Mouse (Mus musculus) kidney, postnatal 4 days (tissue): ENCODE results near the gene Per1.
"Not testable (repeated sequence)": the region's sequence is repeated elsewhere in the genome, so short reads cannot be mapped to it uniquely, and the experiment has no call there.

Experiments
- DNase-seq, 2 experiments: peaks; one replicate each; pipeline ENCODE4 v3.0.0; 2021; ENCODE audit warnings: mixed read lengths in 2 of 2

Gene Per1

DNA sequence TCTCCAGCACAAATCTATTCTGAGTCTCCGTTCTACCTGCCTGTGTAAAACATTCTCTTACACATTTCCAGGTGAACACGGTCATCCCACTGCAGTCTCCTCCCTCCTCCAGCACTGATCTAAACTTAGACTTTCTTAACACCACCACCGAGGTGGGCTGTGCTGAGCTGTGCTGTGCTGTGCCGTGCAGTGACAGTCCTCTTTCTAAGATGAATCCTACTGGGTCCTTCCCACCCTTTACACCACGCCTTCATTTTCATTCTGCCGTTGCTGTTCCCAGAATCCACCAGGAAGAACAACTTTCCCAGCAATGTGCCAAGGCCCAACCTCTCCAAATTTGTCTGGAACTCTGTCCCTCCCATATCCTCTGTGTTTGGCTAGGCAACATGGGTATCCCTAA is 8.6 kb upstream of the Per1 start:
- no peak for DNase-seq

DNA sequence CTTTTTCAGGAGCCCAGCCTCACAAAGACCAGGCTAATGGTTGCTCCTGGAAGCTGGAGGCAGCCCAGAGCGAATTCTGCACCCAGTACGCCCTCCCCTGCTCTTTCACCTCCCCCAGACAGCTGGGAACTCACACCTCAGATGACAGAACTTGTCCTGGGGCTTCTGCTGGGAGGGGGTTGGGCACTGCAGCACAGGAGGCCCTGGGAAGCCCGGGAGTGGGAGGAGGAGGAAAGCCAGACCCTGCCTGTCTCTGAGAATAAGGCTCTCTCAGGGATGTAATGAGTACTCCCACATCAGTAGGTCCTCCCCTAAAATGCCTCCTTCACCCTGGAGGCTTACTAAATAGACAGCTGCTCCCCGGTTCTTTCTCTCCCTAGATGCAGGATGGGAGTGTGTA is 7.9 kb upstream of the Per1 start:
- peak; percentile 73 to 84 for DNase-seq

DNA sequence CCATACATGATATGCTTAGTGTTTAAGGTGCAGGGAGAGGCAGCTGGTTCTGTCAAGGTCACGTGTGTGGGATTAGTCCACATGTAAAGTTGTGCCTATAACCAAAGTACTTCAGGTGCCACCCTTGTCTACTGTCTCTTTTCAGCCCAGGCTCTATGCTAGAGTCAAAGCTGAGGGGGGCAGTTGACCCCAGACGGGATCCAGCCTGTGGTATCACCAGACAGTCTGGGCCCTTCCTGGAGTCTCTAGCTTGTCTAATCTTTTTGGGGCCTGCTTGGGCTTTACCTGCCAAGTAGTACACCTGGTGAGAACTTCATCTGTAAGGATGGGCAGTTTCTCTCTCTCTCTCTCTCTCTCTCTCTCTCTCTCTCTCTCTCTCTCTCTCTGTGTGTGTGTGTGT is 7.4 kb upstream of the Per1 start:
- no peak for DNase-seq

DNA sequence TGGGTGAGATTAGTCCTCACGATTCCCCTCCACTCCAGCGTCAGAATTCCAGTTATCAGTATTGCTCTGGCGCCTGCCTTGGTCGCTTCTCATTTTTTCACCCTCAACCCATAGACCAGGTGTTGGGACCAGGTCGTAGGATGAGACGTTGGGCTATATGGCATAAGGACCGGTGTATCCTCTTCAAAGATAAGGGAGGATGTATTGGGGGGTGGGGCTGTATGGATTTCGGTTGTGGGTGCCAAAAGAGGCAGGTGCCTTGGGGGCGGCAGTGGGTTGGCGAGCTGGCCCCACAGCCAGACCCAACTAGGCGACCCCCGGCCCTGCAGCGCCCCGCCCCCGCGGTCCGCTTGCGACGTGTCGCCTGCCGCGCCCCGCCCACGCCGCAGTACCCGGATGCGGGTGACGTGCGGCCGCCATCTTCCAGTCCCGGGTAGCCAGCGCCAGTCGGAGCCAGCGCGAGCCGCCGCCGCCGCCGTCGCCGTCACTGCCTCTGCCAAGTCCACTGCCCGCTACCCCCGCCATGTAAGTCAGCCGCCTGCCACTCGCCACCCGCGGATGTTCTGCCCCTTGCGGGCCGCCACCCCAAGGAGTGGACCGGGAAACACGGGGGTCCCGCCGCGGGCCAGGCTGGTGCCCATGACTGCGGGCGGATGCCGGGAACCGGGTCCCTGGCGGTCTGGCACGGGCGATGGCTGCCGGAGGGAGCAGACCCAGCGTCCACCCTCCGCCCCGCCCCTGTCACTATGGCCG is 6.7 kb upstream of the Per1 start, which contains the start of gene Vamp2:
Gene Vamp2, plus strand, starts transcription at position 388 of the 753 bp plus-strand sequence.
- DNase-seq: peak; percentile 94 to 96

DNA sequence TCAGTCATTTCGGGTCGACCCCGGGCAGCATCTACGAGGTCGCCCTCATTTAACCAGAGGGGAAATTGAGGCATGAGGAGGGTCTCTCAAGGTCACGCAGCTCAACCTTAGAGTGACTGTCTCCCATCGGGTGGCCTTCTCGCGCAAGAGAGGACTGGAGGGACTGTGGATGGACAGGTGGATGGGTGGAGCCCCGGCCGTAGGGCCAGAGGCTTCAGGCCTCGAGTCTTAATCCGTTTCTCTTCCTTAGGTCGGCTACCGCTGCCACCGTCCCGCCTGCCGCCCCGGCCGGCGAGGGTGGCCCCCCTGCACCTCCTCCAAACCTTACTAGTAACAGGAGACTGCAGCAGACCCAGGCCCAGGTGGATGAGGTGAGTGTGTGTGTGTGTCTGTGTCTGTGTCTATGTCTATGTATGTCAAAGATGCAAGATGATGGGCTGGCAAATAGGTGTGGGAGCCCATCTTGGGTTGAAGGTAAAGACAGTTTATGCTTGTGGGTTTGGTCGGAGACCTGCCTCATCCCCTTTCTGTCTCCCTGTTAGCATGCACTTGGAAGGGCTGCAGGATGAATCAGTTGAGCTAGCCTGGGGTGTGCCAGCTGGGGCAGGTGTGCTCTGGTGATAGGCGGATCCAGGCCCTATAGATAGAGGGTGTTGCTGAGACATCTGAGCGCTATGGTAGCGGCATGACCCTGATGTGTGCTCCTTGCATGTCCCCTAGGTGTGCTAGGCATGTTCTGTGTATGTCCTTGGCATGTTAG is 6.0 kb upstream of the Per1 start:
- DNase-seq: no peak

DNA sequence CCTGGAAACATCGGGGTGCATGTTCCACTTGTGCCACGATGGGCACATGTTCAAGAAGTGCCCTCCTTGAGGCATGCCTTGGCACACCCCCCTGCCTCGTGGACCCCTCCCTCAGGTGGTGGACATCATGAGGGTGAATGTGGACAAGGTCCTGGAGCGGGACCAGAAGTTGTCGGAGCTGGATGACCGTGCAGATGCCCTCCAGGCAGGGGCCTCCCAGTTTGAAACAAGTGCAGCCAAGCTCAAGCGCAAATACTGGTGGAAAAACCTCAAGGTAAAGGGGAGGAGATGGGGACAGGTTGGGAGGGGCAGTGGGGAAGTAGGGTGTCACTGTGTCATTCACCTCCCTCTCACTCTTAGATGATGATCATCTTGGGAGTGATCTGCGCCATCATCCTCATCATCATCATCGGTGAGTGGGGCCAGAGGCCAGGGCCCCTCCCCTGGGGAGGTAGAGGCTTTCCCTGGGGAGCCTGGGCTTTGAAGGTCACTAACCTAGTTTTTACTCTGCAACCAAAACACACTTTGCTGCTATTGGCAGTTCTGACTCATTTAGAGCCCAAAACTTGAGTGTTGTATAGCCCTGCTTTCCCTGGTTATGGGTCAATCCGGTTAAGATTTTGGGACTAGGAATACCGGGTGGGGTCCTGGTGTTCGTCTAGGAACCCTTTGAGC is 5.3 kb upstream of the Per1 start:
- no peak for DNase-seq

DNA sequence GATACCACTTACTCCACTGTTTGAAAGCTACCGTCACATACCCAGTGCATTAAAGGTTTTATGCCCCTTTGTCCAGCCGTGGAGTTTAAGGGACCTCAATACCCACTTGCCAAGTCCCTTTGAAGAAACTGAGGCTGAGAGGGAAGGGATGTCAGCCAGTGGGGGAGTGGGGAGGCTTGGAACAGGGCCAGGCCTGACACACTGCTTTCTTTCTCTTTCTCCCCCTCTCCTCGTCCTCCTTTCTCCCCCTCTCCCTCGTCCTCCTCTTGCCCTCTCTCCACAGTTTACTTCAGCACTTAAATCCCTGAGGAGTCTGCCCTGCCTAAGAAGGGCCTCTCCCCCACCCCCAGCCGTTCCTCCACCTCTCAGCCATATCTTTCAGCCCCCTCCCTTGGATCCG is 4.7 kb upstream of the Per1 start:
- no peak for DNase-seq

DNA sequence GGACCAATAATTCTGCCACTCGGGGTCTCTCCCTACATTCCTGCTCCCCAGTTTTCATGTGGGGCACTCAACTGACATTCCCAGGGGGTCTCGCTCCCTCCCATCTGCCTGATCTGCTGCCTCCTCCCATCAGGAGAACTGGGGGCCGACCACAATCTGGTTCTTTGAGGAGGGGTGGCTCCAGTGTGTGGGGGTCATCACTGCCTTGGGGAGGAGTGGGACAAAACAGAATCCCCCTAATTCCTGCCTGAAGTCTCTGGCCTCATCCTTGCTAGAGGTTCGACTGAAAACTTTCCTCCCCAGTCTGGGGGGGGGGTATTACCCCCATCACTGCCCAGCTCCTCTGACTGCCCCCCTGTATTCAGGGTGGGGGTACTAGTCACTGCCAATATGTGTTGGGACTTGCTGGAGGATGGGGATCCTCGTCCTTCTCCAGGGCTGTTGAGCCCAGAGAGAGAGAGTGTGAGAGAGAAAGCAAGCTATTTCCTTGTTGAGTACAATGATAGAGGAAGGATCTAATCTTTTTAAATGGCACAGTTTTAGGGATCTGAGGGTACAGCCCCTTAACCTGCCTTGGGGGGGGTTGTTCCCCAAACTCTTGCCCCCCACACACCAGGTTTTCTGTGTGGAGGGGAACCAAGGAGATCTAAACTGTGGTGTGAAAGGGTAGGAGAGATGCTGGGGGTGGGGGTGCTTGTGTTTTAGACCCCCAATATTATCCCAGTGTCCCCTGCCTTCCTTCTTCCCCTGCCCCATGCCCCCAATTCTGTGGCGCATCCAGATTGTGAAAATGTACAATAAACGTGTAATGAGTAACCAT is 3.2 kb upstream of the Per1 start:
- DNase-seq: no peak

DNA sequence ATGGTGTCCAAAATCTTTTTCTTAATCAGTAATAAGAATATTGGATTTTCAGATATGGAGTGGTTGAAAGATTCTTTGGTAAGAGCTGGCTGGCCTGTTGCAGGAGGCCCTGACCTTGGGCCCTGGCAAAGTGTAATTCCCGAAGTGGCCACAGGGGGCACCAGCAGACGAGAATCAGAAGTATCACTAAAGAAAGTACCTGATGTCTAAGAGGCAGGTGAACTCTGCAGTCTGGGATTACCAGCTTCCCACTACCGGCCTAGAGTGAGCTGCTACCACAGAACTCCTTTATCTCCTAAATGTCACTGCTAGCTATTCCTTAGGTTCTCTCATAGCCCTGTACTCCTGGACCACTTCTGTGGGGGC is 2.6 kb upstream of the Per1 start:
- DNase-seq: peak; percentile 93 to 94

DNA sequence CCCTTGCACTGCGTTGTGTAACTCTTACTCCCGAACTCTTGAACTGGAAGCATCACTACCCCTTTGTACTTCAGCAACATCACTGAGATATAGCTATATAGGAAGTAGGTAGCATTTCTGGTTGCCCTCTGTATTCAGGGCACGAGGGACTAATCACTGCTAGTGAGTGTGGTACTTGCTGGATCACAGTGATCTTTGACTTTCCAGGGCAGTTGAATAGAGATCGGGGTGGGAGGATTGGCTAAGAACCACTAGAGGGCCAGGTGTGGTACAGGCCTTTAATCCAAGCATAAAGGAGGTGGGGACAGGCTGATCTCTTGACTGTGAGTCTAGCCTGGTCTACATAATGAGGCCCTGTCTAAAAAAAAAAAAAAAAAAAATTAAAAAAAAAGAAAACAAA is 2.1 kb upstream of the Per1 start:
- DNase-seq: no peak

DNA sequence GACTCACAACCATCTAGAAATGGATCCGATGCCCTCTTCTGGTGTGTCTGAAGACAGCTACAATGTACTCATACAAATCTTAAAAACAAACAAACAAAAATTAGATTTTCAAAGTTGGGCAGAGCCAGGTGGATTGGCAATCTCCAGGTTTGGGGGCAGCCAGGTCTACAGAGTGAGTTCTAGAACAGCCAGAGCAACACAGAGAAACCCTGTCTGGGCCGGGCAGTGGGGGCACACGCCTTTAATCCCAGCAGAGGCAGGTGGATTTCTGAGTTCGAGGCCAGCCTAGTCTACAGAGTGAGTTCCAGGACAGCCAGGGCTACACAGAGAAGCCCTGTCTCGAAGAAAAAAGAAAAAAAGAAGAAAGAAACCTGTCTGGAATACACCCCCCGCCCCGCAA is 1.2 kb upstream of the Per1 start:
- DNase-seq: not testable (repeated sequence)

DNA sequence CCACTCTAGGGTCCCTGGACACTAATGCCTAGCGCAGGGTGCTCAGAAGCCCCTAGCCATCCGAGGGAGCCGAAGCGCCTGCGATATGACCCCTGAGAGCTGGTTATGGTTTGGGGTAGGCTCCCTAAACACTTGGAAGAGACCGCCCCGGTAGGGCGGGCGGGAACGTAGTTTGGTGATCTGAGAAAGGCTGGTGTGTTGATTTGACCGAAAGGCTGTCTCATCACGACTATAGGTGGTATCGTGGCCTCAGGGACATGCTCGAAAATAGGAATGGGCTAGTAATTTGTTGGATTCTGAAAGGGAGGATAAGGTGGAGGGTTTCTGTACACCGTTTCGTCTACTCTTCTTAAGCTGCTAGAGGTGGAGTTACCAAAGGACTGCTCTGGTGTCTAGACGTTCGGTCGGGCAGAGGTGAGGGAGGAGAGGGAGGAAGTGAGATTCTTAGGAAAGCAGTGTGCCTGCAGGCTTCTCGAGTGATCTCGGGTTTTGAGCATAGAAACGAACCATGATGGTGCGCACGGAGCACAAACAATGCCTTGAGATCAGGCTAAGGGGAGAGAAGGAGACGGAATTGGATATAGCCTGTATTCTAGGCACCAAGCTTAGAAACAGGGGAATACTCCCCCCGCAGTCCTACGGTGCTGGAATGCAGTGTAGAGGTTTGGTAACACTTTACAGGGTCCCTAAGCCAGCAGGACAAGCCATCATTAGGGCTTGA is 654 bp downstream of the Per1 start:
- DNase-seq: peak in 1 of 2 experiments; percentile 52

DNA sequence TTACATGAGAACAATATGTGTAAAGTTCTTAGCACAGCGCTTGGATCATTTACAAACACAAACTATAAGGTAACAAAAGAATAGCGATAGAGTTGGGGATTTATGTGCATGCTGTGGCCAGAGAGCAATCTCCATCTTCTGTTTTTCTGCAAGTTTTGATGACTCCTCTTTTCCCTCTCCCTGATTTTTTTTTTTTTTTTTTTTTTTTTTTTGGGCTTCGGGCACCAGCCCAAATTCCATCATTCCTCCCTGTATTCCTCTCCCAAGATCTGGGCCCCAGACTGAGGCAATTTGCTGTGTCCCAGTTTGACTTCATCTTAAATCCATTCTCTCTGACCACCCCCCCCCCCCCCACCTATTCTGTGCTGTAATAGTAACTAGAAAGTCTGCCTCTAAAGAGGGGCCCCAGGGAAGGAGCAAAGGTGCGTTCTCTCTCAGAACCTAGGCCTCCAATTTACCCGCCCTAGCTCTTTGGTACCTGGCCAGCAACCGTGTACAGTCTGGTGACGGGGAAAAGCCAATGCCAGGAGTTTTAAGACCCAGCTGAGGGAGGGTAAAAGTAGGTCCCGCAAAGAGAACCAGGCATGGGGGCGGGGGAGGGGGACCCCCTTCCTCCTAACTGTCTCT is 1.5 kb downstream of the Per1 start:
- no peak for DNase-seq

DNA sequence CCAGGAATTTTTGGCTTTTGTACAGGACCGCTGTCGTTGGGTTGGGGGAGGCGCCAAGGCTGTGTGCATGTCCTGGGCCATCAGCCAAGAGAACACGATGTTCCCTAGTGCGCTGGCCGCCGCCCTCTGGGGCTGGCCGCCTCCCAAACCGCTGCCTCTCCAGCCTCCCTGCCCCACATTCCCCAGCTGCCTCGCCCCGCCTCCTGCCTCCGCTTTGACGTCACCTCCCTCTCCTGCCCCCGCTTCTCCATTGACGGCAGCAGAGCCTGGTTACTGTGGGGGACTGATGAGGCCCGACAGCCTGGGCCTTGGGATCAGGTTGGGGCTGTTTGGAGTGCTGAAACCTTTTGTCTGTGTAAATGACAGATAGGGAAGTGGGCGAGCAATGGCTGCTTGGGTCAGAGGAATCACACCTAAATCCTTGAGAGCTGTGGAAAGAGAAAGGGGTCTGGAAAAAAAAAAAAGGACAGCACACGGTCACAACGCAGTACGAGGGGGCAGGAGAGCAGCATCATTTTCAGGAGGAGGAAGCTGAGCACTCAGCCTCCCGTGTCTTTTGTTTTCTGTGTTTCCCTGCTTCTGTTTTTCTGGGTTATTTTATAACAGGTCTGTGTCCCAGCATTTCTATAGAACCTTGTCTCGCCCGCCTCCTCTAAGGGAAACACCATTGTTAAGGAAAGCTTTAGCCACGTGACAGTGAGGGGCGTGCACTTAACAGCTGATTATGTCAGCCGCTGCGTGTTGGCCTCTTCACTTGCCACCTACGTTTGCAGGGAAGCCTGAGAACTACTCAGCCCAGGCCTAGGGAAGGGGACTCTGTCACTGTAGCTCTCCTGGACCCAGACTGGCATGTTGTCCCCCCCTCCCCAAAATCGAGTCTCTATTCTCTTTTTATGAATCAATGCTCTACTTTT is 2.2 kb downstream of the Per1 start:
- DNase-seq: peak; percentile 99

DNA sequence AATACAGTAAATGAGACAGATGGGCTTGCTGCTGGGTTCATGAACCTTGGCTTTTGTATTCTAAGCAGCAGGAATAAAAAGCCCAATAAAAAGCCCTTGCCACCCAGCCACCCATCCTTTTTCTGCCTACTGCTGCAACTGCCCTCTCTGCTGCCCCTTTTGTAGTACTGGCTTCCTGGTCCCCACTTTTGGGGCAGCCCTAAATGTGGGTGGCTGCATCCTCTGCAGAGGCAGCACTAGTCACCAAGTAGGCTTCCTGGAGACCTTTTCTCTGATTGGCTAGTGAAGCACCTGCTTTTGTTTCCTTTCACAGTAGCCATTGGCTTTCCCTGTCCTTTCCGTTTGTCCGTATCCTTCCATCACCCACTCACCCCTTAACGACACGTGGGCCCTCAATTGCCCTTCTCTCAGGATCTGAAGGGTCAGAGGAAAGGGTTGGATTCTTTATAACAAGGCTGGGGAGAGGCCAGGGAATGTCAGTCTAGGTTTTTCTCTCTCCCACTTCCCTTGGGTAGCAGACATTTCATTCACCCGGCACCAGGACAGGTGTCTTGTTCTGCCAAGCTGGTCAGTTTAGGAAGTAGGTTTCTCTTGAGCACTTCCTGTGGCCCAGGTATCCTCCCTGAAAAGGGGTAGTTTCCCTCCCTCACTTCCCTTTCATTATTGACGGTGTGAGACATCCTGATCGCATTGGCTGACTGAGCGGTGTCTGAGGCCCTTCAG is 3.2 kb downstream of the Per1 start:
- no peak for DNase-seq

DNA sequence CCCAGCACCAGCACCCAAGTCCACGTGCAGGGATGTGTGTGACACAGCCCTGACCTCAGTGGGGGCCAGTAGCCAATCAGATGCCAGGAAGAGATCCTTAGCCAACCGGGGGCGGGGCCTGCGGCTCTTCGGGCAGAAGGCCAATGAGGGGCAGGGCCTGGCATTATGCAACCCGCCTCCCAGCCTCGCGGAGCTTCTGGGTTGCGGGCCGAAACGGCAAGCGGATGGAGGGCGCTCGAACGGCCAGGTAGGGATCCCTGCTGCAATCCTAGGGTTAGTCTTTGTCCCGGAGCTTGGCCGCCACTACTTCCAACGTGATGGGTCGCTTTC is 3.7 kb downstream of the Per1 start:
- DNase-seq: peak; percentile 94 to 97

DNA sequence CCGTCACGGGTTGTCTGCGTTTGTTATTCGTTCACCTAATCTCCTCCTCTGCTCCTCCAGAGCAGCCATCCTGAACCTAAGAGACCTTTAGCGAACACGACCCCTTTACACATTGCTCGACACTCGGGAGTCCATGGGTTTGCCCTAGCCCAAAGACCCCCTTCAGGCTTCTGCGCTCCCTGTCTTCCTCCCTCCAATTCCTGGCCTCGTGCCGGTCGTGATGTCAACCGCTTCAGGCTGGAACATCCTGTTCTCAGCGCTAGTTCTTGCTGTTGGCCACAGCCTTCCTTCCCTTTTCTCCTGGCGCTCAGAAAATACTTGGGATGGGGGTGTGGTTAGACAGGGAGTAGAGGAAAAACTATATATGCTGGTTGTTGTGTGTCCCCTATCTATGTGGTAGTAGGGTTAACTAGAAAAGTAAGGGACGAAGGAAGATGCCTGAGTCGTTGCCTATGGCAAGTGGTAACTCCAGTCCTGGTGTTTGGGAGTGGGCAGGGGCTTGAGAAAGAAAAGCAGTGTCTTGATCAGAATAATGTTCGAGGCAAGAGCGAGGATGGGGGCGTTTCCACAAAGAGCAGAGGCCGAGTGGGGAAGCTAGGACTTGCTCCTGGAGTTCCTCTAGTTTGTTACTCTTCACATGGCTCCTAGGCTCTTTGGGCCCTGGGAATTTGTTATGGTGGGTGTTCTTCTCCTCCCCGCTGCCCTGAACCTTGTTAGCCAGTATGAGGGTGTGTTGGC is 4.3 kb downstream of the Per1 start:
- peak; percentile 85 to 89 for DNase-seq

DNA sequence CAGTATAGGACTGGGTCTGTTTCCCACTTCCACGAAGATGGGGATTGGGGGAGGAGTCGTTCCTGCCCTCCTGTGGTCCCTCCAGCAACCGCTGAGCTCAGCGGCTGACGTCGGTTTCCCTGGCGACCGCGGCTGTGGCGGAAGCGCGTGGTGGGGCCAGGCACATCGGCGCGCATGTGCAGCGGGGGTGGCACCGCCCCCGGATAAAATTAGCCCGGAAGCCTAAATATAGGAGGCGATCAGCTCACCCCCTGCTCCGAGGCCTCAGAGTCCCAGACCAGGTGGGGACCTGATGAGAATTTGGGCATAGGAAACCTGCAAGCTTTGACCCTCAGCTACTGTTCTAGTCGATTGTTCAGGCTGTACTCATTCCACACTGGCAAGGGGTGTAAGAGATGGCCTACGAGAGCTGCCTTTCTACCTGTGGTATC is 4.9 kb downstream of the Per1 start:
- peak; percentile 94 to 95 for DNase-seq

DNA sequence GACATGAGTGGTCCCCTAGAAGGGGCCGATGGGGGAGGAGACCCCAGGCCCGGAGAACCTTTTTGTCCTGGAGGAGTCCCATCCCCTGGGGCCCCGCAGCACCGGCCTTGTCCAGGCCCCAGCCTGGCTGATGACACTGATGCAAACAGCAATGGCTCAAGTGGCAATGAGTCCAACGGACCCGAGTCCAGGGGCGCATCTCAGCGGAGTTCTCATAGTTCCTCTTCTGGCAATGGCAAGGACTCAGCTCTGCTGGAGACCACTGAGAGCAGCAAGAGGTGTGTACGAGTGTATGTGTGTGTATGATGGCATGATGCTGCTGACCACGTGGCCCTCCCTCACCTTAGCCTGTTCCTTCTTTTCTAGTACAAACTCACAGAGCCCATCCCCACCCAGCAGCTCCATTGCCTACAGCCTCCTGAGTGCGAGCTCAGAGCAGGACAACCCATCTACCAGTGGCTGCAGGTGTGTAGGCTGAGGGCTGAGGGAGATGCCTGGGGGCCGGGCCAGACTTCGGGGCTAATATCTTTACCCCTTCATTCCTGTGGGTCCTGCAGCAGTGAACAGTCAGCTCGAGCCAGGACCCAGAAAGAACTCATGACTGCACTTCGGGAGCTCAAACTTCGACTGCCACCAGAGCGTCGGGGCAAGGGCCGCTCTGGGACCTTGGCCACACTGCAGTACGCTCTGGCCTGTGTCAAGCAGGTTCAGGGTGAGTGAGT is 5.8 kb downstream of the Per1 start:
- no peak for DNase-seq
